Mouse (Mus musculus): Measurements from ENCODE around the gene Fsd1. TPM values are rescaled to one million over a fixed set of nuclear protein-coding genes. Genes with fewer than 3 reads are reported as not detected.
"Not testable (repeated sequence)": the region's sequence is repeated elsewhere in the genome, so short reads cannot be mapped to it uniquely, and the experiment has no call there.

Gene Fsd1
- total RNA-seq (2021): 1 to 10 TPM in 1 of 2 experiments, under 1 TPM in 1; 0.49 to 1.0 TPM
- long read RNA-seq, experiment 1: 0 reads
- long read RNA-seq, experiment 2: 0 reads

DNA sequence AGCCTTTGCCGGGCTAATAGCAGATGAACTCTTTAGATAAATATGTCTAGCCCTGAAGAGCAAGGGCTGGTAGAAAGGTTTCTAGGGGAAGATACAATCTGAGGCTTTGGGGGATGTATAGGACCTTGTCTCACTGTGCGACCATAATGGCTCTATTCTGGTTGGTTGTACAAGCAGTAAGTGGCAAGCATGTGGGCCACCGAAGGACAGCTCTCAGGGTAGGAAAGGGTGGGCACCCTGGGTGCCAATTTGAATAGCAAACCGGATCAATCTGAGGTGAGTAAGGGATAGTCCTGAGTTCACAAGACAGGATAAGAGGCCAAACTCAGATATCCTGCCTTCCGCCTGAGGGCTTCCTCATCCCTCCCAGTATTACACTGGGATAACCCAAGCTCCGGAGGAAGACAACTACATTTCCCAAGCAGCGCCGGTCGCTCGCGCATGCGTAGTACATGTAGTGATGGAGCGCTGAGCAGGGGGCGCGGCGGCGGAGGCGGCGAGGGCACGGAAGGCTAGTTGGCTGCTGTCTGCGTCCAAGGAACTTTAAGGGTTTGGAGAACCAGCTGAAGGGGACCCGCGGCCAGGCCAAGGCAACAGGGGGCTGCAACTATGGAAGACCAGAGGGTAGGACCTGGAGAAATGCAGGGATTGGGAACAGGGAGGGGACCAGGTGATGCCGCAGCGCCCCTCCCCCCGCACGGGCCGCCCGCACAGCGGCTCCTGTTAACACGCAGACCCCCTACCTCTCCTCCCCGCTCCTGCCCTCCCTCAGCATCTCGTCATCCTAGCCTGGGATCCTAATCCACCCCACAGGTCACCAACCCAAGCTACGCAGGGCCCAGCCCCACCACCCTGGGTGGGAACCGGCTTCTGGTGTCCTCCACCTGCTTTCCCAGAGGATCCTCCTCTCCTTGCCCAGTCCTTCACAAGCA, at the start of gene Fsd1:
Gene Fsd1, plus strand, starts transcription at position 480 of the 932 bp plus-strand sequence.
- no peak for DNase-seq

DNA sequence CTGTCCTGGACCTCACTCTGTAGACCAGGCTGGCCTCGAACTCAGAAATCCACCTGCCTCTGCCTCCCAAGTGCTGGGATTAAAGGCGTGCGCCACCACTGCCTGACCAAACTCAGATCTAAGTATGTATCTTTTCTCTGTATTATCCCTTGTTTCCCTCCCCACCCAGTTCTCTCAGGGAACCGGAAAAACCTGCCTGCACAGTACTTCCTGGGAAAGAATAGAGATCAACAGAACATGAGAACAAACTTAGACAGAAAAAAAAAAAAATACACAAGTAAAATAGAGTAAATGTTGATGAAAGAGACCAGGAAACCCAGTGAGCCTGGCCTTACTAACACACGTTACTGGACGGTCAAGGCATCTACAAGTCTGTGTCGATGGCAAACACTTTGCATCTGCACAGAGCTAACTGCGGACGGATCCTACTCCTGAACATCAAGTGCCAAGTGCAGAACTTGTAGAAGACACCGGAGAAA, 41.9 kb upstream of the Fsd1 start:
- not testable (repeated sequence) for DNase-seq

DNA sequence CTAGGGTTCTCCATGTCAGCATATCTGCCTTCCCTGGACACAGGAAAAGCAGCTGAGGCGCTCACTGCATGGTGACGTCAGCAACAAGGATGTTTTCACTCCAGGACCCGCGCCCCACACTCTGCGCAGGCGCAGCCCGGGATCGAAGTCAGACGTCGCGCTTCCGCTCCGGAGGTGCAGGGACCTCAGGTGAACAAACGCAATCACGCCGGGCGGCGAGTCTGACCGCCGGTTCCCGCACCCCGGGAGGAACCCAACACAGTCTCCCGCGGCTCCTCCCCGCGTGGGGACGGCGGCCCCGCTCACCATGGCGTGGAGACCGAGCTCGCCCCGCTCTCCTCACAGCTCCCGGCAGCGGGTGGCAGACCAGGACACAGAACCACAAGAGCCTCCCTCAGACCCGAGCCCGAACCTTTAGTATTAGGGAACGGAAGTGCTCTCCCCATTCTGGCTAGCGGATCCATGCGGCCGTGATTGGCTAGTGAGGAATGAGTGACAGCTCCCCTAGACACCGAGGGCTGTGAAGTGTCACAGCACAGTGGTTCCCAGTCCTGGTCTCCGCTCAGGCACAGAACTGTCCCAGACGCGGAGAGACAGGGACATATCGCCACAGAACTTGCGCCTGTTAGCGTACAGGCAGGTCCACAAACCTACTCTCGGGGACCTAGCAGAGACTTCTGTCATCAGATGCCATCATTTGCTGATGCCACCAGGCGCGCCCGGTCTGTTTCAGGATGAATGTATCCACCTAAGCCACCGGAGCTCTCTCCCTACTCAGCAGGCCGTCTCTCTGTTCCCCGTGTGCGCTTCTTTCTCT, 41.2 kb upstream of the Fsd1 start:
- peak; percentile 85 for DNase-seq

DNA sequence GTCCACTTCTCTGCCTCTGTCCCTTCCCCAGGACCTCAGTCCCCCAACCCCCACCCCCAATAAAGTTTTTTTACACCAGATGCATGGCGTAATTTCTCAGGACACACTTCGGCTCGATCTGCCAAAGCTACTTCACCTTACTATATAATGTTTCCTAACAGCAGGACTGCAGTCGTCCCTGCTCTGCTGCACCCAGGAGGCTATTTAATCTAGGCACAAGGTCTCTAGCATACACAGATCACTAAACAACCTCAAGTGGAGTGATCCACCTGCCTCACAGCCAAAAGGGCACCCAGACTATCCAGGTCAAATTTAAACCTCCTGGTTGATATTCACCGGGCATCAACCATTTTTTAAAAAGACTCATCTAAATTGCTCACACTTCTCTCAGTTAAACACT, 40.6 kb upstream of the Fsd1 start:
- no peak for DNase-seq

DNA sequence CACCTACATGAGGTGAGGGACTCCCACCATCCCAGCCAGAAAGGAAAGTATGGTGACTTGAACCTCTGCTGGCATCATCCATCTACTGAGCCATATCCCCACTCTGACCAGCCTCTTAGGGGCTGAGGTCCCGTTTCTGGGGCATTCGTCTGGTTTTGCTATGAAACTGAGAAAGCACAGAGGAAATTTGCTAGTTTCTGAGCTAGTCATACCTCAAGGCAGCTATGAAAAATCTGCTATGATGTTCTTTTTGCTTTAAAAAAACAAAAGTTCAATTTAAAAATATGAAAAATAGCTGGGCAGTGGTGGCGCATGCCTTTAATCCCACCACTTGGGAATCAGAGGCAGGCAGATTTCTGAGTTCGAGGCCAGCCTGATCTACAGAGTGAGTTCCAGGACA, 37.7 kb upstream of the Fsd1 start:
- DNase-seq: no peak

DNA sequence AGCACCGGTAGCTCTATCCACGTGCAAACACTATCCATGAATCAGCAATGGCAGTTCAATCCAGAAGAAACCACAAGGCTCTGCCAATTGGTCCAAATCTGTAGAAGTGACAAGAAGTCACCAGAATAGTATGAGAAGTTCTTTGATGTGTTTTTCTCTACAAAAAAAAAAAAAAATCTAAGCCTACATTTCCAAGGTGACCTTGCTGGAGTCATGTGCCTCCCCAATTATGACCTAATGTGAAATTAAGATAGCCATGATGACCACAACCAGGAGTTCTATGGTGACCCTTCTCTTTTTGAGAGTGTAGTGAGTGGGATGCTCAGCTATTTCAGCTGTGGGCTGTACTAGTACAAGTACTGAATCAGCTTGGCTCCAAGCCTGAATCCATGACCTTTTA, 36.9 kb upstream of the Fsd1 start, which contains the start of gene Zfp119b:
Gene Zfp119b, minus strand, starts transcription at position 101 of the 400 bp plus-strand sequence.
- DNase-seq: no peak

DNA sequence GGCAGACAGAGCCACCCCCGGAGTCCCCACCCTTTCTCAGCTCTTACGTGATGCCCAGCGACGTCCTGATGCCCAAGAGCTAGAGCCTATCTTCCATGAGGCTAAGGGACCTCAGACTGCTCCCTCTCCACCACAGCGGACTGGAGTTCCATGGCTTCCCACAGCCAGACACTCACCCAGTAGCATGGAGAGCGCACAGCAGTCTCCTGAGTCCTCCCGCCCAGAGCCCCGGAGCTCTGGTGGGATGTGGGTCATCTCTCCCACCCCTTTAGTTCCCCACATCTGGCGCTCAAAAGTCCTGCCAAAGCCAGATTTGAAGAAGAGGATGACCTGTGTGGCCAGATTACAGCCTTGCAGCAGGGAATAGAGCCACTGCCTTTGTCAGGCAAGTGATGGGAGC, 35.7 kb upstream of the Fsd1 start:
- DNase-seq: no peak

DNA sequence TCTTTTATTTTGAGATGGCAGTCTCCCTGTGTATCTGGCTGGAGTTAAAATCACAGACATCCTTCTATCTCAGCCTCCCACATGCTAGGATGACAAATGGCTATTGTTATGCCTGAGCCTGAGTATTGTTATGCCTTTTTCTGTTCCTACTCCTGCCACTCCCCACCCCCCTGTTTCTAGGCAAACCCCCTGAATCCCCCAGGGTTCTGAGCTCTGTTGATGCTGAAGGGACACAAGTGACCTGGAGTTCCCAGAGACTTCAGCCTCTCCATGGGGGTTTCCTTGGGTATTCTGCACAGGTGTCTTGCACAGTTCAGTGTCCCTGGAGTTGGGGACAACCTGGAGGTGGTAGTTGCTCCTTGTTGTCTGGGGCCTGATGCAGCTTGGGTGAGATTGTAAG, 34.3 kb upstream of the Fsd1 start:
- no peak for DNase-seq

DNA sequence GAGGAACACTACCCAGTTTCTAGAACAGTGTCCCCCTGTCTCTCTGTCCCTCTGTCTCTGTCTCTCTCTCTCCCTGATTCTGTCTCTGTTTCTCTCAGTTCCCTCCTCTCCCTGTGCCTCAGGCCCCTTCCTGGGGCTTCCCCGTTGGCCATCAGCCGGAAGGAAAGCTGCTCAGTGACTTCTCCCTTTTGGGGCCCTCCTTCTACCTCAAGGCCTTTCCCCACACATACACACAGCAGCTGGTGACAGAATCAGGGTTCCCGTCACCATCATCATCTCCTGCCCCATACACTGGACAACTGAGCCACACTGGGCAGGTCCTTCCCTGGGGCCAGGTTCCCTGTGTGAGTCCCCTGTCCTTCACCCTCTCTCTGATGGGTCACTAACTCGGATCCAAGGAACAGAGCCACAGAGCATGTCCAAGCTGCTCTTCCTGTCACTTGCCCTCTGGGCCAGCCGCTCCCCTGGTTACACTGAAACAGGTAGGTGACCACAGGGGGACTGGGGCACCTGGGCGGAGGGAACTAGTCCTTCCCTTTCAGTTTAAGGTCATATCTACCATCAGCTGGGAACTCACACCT, 33.8 kb upstream of the Fsd1 start, which contains the start of gene Ebi3:
Gene Ebi3, plus strand, starts transcription at position 194 of the 581 bp plus-strand sequence.
- DNase-seq: no peak

DNA sequence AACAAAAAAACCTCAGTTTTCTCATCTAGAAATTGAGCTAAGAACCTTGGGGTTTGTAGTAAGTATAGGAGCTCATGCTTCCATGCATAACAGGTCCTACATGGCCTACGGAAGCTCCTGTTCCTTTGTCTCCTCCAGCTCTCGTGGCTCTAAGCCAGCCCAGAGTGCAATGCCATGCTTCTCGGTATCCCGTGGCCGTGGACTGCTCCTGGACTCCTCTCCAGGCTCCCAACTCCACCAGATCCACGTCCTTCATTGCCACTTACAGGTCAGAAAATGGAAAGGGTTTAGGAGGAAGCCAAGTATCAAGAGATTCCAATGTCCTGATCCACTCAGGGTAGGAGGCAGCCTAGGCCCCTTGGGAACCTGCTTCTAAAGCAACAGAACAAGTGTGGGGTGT, 32.6 kb upstream of the Fsd1 start:
- DNase-seq: no peak

DNA sequence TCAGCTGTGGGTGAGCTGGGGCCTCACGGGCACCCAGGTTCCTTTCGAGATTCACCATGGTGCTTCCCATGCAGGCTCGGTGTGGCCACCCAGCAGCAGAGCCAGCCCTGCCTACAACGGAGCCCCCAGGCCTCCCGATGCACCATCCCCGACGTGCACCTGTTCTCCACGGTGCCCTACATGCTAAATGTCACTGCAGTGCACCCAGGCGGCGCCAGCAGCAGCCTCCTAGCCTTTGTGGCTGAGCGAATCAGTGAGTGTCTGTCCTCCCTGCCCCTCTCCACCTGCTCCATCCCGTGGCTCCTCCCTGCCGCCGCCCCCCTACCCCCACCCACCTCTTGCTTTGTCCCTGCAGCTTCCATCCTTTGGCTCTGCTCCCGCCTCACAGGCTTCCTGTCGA, 32.1 kb upstream of the Fsd1 start:
- DNase-seq: no peak

DNA sequence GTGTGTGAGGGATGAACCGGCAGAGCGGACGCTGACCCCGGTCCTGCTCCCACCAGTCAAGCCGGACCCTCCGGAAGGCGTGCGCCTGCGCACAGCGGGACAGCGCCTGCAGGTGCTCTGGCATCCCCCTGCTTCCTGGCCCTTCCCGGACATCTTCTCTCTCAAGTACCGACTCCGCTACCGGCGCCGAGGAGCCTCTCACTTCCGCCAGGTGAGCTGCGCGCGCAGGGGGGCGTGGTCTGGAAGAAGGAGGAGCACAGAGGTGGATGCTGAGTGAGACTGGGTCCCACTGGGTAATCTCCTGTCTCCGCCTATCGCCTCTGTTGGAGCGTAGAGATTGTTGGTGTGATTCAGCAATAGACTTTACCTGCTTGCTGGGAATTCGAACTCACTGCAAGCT, 30.2 kb upstream of the Fsd1 start:
- no peak for DNase-seq

DNA sequence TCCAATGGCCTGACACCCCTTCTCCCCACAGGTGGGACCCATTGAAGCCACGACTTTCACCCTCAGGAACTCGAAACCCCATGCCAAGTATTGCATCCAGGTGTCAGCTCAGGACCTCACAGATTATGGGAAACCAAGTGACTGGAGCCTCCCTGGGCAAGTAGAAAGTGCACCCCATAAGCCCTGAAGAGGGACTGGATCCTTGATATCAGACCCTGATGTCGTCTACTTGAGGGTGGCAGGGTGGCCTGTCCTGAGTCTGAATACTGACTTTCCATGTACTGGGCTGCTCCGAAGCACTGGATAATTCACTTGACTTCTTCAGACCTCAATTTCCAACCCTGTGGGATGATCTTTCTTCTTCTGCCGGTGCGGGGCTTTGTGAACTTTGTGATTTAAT, 29.7 kb upstream of the Fsd1 start:
- no peak for DNase-seq

DNA sequence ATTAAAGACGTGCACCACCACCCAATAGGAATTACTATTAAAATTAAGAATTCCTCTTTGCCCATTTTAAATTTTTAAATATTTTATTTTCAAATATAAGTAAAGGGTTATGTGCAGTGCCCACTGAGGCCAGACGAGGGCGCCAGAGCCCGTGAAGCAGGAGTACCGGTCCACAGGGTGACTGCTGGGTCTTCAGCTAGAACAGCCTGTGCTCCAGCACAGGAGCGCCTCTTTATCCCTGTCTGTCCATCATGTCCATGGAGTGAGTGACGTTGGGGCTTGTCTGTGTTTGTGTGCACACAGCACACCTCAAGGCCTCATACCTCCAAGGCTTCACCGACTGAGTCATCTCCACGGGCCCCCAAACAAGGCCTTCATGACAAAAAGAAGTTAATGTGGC, 29.1 kb upstream of the Fsd1 start:
- DNase-seq: peak; percentile 84

DNA sequence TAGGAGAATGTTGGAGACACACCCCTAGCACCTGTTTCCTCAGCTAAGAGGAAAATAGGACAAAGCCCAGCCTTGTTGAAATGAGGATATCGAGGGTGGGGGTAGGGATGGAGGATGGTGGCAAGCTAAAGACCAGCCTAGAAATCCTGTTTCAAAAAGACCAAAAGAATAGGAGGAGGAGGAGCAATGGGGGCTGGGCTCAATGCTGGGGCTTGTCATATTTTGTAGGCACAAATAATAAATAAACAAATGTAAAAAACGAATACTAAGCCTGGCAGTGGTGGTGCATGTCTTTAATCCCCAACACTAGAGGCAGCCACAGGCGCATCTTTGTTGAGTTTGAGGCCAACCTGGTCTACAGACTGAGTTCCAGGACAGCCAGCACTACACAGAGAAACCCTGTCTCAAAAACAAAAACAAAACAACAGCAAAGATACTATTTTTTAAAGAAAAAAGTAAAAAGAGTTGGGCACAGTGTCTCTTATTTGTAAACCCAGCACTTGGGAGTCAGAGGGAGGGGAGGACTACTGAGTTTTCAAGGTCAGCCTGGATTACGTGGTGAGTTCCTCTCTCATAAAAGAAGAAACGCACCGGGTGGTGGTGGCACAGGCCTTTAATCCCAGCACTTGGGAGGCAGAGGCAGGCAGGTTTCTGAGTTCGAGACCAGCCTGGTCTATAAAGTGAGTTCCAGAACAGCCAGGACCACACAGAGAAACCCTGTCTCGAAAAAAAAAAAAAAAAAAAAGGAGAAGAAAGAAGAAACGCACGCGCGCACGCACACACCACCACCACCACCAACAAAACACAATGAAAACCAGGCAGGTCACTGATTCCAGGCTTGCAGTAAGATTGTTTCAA, 28.4 kb upstream of the Fsd1 start:
- no peak for DNase-seq

DNA sequence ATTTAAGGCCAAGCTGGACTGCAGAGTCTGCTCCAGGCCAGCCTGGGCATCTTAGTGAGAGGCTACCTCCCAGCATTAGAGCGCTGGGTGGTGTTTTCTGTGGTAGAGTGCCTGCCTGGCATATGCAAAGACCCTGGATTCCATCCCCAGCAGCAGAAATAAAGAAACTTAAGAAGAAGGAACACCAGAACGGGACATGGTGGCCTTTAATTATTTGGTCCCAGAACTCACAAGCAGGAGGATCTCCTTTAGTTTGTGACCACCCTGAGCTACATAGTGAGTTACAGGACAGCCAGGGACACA, 27.8 kb upstream of the Fsd1 start:
- DNase-seq: no peak

DNA sequence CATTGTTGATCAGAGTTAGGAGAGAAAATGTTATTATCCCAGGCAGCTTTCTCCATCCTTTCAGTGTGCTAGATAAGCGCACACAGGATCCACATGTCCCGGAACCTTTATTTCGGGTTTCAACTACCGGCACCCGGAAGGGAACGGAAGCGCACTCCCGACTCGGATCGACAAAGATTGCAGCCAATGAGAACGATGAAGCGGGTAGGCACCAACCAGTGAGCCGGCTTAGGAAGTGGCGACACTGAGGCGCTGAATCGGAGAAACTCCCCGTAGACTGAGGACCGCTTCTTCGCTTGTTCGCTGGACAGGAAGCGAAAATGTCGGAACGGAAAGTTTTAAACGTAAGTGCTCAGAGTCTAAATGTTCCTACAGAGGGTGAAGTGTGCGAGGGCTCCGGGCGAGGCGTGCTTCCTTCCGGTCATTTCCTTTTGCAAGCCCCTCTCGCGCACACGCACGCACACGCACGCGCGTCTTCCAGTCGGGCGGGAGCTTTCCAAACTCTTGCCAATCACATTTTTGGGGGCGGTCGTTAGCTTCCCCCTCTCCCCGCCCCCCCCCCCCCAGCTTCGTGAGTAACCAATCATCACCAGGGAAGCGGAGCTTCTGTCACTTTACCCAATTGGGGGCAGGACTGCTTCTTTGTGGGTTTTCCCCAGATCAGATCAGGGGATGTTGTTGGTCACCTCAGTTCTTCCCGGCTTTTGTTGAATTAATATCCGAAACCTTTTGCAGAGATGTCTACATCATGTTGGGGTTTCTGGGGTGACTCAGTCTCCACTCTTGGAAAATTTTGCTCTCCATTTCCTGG, 27.2 kb upstream of the Fsd1 start, which contains the start of gene Yju2:
Gene Yju2, plus strand, starts transcription at position 182 of the 811 bp plus-strand sequence.
- peak; percentile 86 for DNase-seq

DNA sequence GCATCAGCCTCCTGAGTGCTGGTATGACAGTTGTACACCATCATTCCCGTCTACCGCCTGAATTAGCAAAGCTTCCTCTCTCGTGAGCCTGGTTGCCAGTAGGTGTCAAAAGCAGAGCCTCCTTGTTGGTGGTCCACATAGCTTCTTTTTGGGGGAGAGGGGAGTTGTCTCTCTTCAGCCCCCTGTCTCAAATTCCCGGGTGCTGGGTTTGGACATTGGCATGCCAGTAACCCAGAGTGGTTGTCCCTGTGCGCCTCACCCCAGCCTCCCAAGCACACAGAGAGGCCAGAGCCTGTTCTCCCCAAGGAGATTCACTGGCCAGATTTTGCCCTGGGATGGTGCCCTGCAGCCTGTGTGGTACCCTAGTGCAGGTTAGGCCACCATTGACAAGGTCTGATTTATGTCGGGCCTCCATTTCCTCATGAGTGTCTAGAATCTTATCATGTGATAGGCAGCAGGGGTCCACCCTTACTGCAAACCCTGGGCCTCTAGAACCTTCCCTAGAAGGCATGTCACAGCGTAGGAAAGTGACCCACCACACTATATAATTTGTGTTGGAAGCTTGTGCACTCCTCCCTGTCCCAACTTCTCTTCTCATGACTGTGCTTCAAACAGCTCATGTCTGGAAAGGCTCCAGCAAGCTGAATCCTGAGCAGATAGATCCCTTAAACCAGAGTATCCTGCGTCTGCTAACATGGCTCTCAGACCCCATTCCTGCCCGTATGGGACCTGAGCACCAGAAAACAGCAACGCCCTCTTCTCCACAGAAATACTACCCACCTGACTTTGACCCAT, 26.2 kb upstream of the Fsd1 start:
- DNase-seq: no peak

DNA sequence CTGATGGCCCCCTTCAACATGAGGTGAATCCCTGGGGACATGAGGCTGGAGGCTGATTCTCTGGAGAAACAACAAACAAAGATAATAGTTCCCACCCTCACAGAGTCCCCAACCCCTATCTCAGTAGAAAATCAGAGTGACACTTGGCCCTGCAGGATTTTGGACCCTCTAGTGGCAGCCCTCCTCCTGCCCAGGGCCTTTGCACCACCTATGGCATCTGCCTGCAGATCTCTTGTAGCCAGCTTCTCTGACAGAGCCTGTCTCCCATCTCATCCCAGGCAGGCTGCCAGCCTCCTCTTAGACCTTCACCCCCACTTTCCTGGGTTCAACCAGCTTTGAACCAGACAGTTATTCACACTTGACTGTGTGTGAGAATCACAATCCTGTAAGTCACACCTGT, 25.5 kb upstream of the Fsd1 start:
- DNase-seq: no peak

DNA sequence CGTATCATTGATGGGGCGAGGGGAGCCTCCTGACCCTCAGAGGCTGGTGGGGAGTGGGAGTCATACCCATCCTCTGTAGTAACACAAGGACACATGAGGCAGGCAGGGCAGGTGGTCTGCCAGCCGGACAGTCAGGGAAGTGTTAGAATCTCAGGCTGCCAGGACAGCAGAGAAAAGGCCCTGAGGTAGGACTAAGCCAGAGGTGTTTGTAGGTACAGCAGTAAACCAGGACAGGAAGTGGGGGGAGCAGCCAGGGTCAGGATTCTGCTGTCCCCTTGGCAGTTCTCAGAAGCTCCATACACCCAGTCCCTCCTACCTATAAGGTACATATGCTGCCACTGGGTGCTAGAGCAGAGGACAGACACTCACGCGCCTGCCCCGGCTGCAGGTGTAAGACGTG, 24.7 kb upstream of the Fsd1 start:
- no peak for DNase-seq

All from gastrocnemius, postnatal 10 days (tissue).